Mouse (Mus musculus) CH12.LX (cell line): ENCODE measurements around the gene Cd164. TPM values are rescaled to one million over a fixed set of nuclear protein-coding genes. Genes with fewer than 3 reads are reported as not detected.

Experiments
- DNase-seq: peaks from one replicate; pipeline ENCODE4 v3.0.0-alpha.2; 2013; ENCODE audit errors: extremely low read depth
- H3K27ac ChIP-seq: 2 replicates; pipeline ENCODE4 v1.5.1; 2012; ENCODE audit warnings: low read depth, mild to moderate bottlenecking, control low read depth, moderate library complexity; ENCODE audit not compliant: insufficient read depth
- H3K27me3 ChIP-seq: replicated peaks from 2 replicates; pipeline ENCODE3; 2012; ENCODE audit warnings: inconsistent platforms
- H3K36me3 ChIP-seq, 2 experiments: replicated peaks in 1 of 2; 2 replicates each; pipeline versions ENCODE3 to v1.6.1; 2012; ENCODE audit warnings: inconsistent platforms in 1 of 2, low read length in 1 of 2, mild to moderate bottlenecking in 1 of 2, mixed read lengths in 1 of 2, moderate library complexity in 1 of 2; ENCODE audit not compliant: control insufficient read depth in 1 of 2, insufficient read depth in 1 of 2
- H3K4me1 ChIP-seq, 2 experiments: 2 replicates each; pipeline ENCODE4 v1.6.1; 2012; ENCODE audit warnings: inconsistent platforms in 1 of 2, moderate library complexity in 1 of 2; ENCODE audit not compliant: insufficient read depth in 2 of 2, control insufficient read depth in 1 of 2
- H3K4me2 ChIP-seq: 2 replicates; pipeline ENCODE4 v1.6.1; 2012; ENCODE audit warnings: low read depth, mild to moderate bottlenecking, control low read depth; ENCODE audit not compliant: poor library complexity, insufficient read depth, severe bottlenecking
- H3K4me3 ChIP-seq, 3 experiments: fragments of 150-350 bp in 1 of 3; sonication (generic) in 1 of 3; replicated peaks in 1 of 3; 2 replicates each; pipeline versions ENCODE3 to v1.5.1; 2011 to 2012; ENCODE audit warnings: low read depth in 2 of 3, low read length in 2 of 3, mild to moderate bottlenecking in 2 of 3, moderate library complexity in 2 of 3, control low read depth in 1 of 3, improper control_type of control experiment in 1 of 3, inconsistent platforms in 1 of 3, mixed read lengths in 1 of 3; ENCODE audit not compliant: poor library complexity in 1 of 3
- H3K79me2 ChIP-seq: replicated peaks from 2 replicates; pipeline ENCODE4 v1.6.1; 2012; ENCODE audit warnings: mild to moderate bottlenecking, moderate library complexity; ENCODE audit not compliant: control insufficient read depth, poor library complexity, insufficient read depth, severe bottlenecking; ENCODE audit errors: extremely low read depth
- H3K9ac ChIP-seq: 2 replicates; pipeline ENCODE4 v1.6.1; 2012; ENCODE audit warnings: low read depth, mild to moderate bottlenecking, control low read depth, moderate library complexity; ENCODE audit not compliant: insufficient read depth
- H3K9me3 ChIP-seq: replicated peaks from 2 replicates; pipeline ENCODE3; 2012; ENCODE audit warnings: low read length, inconsistent platforms, mixed read lengths
- BHLHE40 ChIP-seq: IDR thresholded peaks from 2 replicates; pipeline ENCODE4 v1.6.1; 2011; ENCODE audit warnings: mild to moderate bottlenecking, low read depth, low read length, improper control_type of control experiment
- CHD1 ChIP-seq: IDR thresholded peaks from 2 replicates; pipeline ENCODE4 v1.6.1; 2012; ENCODE audit warnings: low read depth, low read length, improper control_type of control experiment, inconsistent platforms
- CHD2 ChIP-seq: IDR thresholded peaks from 2 replicates; pipeline ENCODE4 v1.6.1; 2011; ENCODE audit warnings: low read length, improper control_type of control experiment
- CTCF ChIP-seq, 2 experiments: IDR thresholded peaks in 1 of 2; conservative IDR thresholded peaks in 1 of 2; 2 replicates each; pipeline ENCODE4 v1.5.1; 2011 to 2012; ENCODE audit warnings: low read depth in 2 of 2, low read length in 2 of 2, improper control_type of control experiment in 1 of 2, inconsistent platforms in 1 of 2, mild to moderate bottlenecking in 1 of 2, moderate library complexity in 1 of 2
- ELF1 ChIP-seq: IDR thresholded peaks from 2 replicates; pipeline ENCODE4 v1.6.1; 2014; ENCODE audit warnings: low read depth, mild to moderate bottlenecking, inconsistent platforms, low read length, improper control_type of control experiment
- EP300 ChIP-seq: IDR thresholded peaks from 2 replicates; pipeline ENCODE4 v1.6.1; 2011; ENCODE audit warnings: low read length, improper control_type of control experiment
- ETS1 ChIP-seq: conservative IDR thresholded peaks from 2 replicates; pipeline ENCODE4 v1.6.1; 2012; ENCODE audit warnings: low read depth, mild to moderate bottlenecking, inconsistent platforms, low read length, improper control_type of control experiment, moderate library complexity
- HCFC1 ChIP-seq: IDR thresholded peaks from 2 replicates; pipeline ENCODE4 v1.6.1; 2012; ENCODE audit warnings: low read depth, mild to moderate bottlenecking, inconsistent platforms, low read length, improper control_type of control experiment
- JUN ChIP-seq: IDR thresholded peaks from 2 replicates; pipeline ENCODE4 v1.6.1; 2011; ENCODE audit warnings: low read depth, mild to moderate bottlenecking, low read length, improper control_type of control experiment, moderate library complexity; ENCODE audit not compliant: insufficient read depth
- JUND ChIP-seq: conservative IDR thresholded peaks from 2 replicates; pipeline ENCODE4 v1.6.1; 2011; ENCODE audit warnings: low read depth, low read length, improper control_type of control experiment
- KAT2A ChIP-seq: IDR thresholded peaks from 2 replicates; pipeline ENCODE4 v1.6.1; 2012; ENCODE audit warnings: low read length, improper control_type of control experiment, inconsistent platforms; ENCODE audit not compliant: insufficient replicate concordance
- MAZ ChIP-seq: IDR thresholded peaks from 2 replicates; pipeline ENCODE4 v1.6.1; 2012; ENCODE audit warnings: low read depth, mild to moderate bottlenecking, inconsistent platforms, low read length, improper control_type of control experiment, moderate library complexity
- MXI1 ChIP-seq: IDR thresholded peaks from 2 replicates; pipeline ENCODE4 v1.6.1; 2011; ENCODE audit warnings: mild to moderate bottlenecking, low read depth, low read length, improper control_type of control experiment
- MYC ChIP-seq: IDR thresholded peaks from 2 replicates; pipeline ENCODE4 v1.6.1; 2011; ENCODE audit warnings: low read depth, mild to moderate bottlenecking, improper control_type of control experiment, low read length
- NELFE ChIP-seq: IDR thresholded peaks from 2 replicates; pipeline ENCODE4 v1.6.1; 2011; ENCODE audit warnings: low read depth, low read length, improper control_type of control experiment
- NRF1 ChIP-seq: IDR thresholded peaks from 2 replicates; pipeline ENCODE4 v1.6.1; 2014; ENCODE audit warnings: low read depth, mild to moderate bottlenecking, inconsistent platforms, low read length, improper control_type of control experiment, moderate library complexity
- PAX5 ChIP-seq: IDR thresholded peaks from 2 replicates; pipeline ENCODE4 v1.6.1; 2012; ENCODE audit warnings: low read length, inconsistent platforms, mixed read lengths
- POLR2A ChIP-seq: IDR thresholded peaks from 2 replicates; pipeline ENCODE4 v1.6.1; 2011; ENCODE audit warnings: low read depth, mild to moderate bottlenecking, improper control_type of control experiment, low read length
- POLR2AphosphoS2 ChIP-seq: IDR thresholded peaks from 2 replicates; pipeline ENCODE4 v1.6.1; 2011; ENCODE audit warnings: low read depth, low read length, improper control_type of control experiment
- SIN3A ChIP-seq: IDR thresholded peaks from 2 replicates; pipeline ENCODE4 v1.6.1; 2012; ENCODE audit warnings: low read length, improper control_type of control experiment, inconsistent platforms
- UBTF ChIP-seq: IDR thresholded peaks from 2 replicates; pipeline ENCODE4 v1.6.1; 2012; ENCODE audit warnings: low read depth, mild to moderate bottlenecking, inconsistent platforms, low read length, improper control_type of control experiment, moderate library complexity
- USF1 ChIP-seq: IDR thresholded peaks from 2 replicates; pipeline ENCODE4 v1.6.1; 2014; ENCODE audit warnings: low read depth, mild to moderate bottlenecking, inconsistent platforms, low read length, improper control_type of control experiment
- USF2 ChIP-seq: conservative IDR thresholded peaks from 2 replicates; pipeline ENCODE4 v1.6.1; 2011; ENCODE audit warnings: low read depth, low read length, improper control_type of control experiment
- ZC3H11A ChIP-seq: IDR thresholded peaks from 2 replicates; pipeline ENCODE4 v1.6.1; 2012; ENCODE audit warnings: low read depth, mild to moderate bottlenecking, inconsistent platforms, low read length, improper control_type of control experiment
- ZMIZ1 ChIP-seq: IDR thresholded peaks from 2 replicates; pipeline ENCODE4 v1.6.1; 2012; ENCODE audit warnings: low read depth, mild to moderate bottlenecking, inconsistent platforms, low read length, improper control_type of control experiment
- ZNF384 ChIP-seq: IDR thresholded peaks from 2 replicates; pipeline ENCODE4 v1.6.1; 2012; ENCODE audit warnings: low read depth, low read length, improper control_type of control experiment, inconsistent platforms
- dilution Hi-C: fragments of 300-500 bp; cut with MboI; formaldehyde crosslinking; loops from 2 replicates; pipeline ENCODE4 v1.14.3; 2020; ENCODE audit warnings: low sequenced_read_pairs; ENCODE audit not compliant: extremely low pct_unique_long_range_greater_than_20kb, extremely low pct_ligation_motif_present
- in situ Hi-C: fragments of 300-500 bp; cut with MboI; formaldehyde crosslinking; loops from 3 replicates; pipeline ENCODE4 v1.14.3; 2019; ENCODE audit warnings: low sequenced_read_pairs, low pct_ligation_motif_present, low pct_unique_long_range_greater_than_20kb, mixed read lengths
- polyA plus RNA-seq: library from polyadenylated mRNA; unstranded; fragments of >175 nt; gene quantifications from 2 replicates; pipeline ENCODE4 v1.2.1, GENCODE M21; 2012; ENCODE audit warnings: low read depth; ENCODE audit not compliant: insufficient read length
- total RNA-seq, 2 experiments: library from RNA; depleted of rRNA; stranded (reverse); fragments of 300-350 nt in 1 of 2; fragments of >200 nt in 1 of 2; gene quantifications; 2 replicates each; pipeline ENCODE4 v1.2.3; 2012 to 2014

Cd164 gene
- total and polyA plus RNA-seq, 3 experiments: 41.0 to 191 (median 151) TPM

- DNase-seq: no peak
- H3K9me3 ChIP-seq: no peaks in the 10 kb centered on the region
- peaks cover 2 to 47% of the 10 kb centered on the region in 2 experiments for H3K36me3 ChIP-seq
- no peaks in the 10 kb centered on the region for H3K79me2 ChIP-seq
- no peak overlapping the region for H3K4me2 ChIP-seq
- no peak overlapping the region for H3K9ac ChIP-seq
- H3K4me1 ChIP-seq: peaks cover 3 to 19% of the 10 kb centered on the region in 2 experiments
- in situ Hi-C loops (no loop called here), dilution Hi-C loops (no loop called here)
- no peak for TF ChIP-seq CHD2
- TF ChIP-seq CTCF (conservative IDR thresholded peaks at IDR 0.05 in 1 of 2, IDR thresholded peaks at IDR 0.05 in 1 of 2; ENCODE audit: low read depth in 2 of 2, low read length in 2 of 2): no peak
- no peak for TF ChIP-seq NRF1
- TF ChIP-seq POLR2A: no peak
- TF ChIP-seq BHLHE40: no peak
- no peak for TF ChIP-seq ELF1
- TF ChIP-seq MAZ: no peak
- no peak for TF ChIP-seq ZC3H11A
- TF ChIP-seq ZNF384: no peak
- TF ChIP-seq POLR2AphosphoS2: no peak
- no peak for TF ChIP-seq SIN3A
- TF ChIP-seq ZMIZ1: no peak
- TF ChIP-seq HCFC1: no peak
- H3K27me3 ChIP-seq: no peaks in the 10 kb centered on the region
- no peak overlapping the region for H3K27ac ChIP-seq
- H3K4me3 ChIP-seq: no peak overlapping the region
Measured at GRCm38 (mm10) chr10:41537983-41538330, 18.7 kb downstream of the Cd164 start.

GRCm38 (mm10) chr10:41538986-41539385 is 19.8 kb downstream of the Cd164 start:
- Histone ChIP-seq H3K79me2 (no peaks in the 10 kb centered on the region), H3K9me3 (no peaks in the 10 kb centered on the region), H3K36me3 (peaks cover 2 to 37% of the 10 kb centered on the region in 2 experiments), H3K4me1 (peaks cover 0 to 16% of the 10 kb centered on the region in 2 experiments; a peak in 2 of 4 replicates), H3K4me3 (no peak overlapping the region), H3K4me2 (no peak overlapping the region), H3K27me3 (no peaks in the 10 kb centered on the region), H3K9ac (no peak overlapping the region), H3K27ac (no peak overlapping the region)
- dilution Hi-C loops: no loop called here
- TF ChIP-seq JUN: no peak
- no peak for TF ChIP-seq USF2
- no peak for TF ChIP-seq ELF1
- no peak for TF ChIP-seq CHD1
- TF ChIP-seq UBTF: no peak
- TF ChIP-seq PAX5: no peak
- no peak for TF ChIP-seq MXI1
- TF ChIP-seq USF1: no peak
- no peak for TF ChIP-seq MYC
- TF ChIP-seq CHD2: no peak
- TF ChIP-seq HCFC1: no peak
- no peak for TF ChIP-seq JUND
- TF ChIP-seq KAT2A: no peak
- TF ChIP-seq NELFE: no peak
- no peak for TF ChIP-seq ZMIZ1
- TF ChIP-seq MAZ: no peak
- TF ChIP-seq EP300: no peak
- no peak for TF ChIP-seq ETS1
- no peak for TF ChIP-seq NRF1
- no peak for DNase-seq
- in situ Hi-C loops: no loop called here
